Mouse (Mus musculus): ENCODE results near the gene St6galnac1. TPM values are rescaled to one million over a fixed set of nuclear protein-coding genes. Genes with fewer than 3 reads are reported as not detected.
"Not testable (repeated sequence)": the region's sequence is repeated elsewhere in the genome, so short reads cannot be mapped to it uniquely, and the experiment has no call there.

The St6galnac1 gene
- not detected in 2 replicates for polyA plus RNA-seq (2015; fragmentation: Nextera tagmentation; extraction: Ambion mirVana)

GRCm38 (mm10) chr11:116775407-116775806, at the start of gene St6galnac1:
St6galnac1 (minus strand) TSS chr11:116775507.
- Histone ChIP-seq H3K27me3 (replicated peaks; ENCODE audit: control insufficient read depth, insufficient read depth, low read length) (no peaks in the 10 kb centered on the region), H3K4me2 (ENCODE audit: low read length) (no peak within 1 kb of the TSS), H3K27ac (ENCODE audit: low read length) (no peak within 1 kb of the TSS), H3K9me3 (ENCODE audit: control insufficient read depth, low read length) (no peaks in the 10 kb centered on the region), H3K4me3 (replicated peaks; ENCODE audit: low read length) (no peak within 1 kb of the TSS), H3K4me1 (replicated peaks; ENCODE audit: control insufficient read depth, insufficient read depth, low read length) (no peaks in the 10 kb centered on the region), H3K36me3 (ENCODE audit: control insufficient read depth, insufficient read depth) (no peaks in the 10 kb centered on the region), H3K9ac (replicated peaks; ENCODE audit: low read depth, low read length) (no peak within 1 kb of the TSS)
- no peak for ATAC-seq
- WGBS = 91% methylated on average over 7 of the region's 7 CpGs

DNA sequence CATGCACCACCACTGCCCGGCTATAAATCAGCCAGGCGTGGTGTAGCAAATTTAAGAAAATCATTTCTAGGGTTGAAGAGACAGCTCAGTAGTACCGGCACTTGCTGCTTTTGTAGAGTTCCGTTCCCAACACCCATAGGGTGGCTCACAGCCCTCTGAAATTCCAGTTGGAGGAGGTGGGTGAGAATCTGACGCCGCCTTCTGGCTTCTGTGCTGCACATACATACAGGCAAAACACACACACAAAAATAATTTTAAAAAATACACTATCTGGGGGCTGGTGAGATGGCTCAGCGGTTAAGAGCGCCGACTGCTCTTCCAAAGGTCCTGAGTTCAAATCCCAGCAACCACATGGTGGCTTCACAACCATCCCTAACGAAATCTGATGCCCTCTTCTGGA, 48.6 kb upstream of the St6galnac1 start:
- 97% methylated on average over 10 of the region's 10 CpGs for WGBS

DNA sequence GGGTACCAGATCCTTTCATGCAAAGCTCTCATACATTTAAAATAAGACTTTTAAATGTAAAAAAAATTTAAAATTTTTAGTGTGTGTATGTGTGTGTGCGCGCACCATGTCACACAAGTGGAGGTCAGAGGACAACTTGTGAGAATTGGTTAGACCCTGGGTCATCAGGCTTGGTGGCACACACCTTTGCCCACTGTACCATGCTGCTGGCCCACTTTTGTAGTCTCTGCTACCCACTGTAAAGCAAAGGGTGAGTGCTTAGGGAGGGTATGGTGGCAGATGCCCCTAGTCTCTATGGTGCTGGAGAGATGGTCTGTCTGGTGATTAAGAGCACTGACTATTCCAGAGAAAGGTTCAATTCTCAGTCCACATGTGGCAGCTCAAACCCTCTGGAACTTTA, 47.9 kb upstream of the St6galnac1 start:
- no peak overlapping the region for H3K4me3 ChIP-seq (replicated peaks; ENCODE audit: low read length)
- no peak for ATAC-seq
- H3K27ac ChIP-seq (ENCODE audit: low read length) = no peak overlapping the region
- no peak overlapping the region for H3K4me2 ChIP-seq (ENCODE audit: low read length)
- H3K36me3 ChIP-seq (ENCODE audit: control insufficient read depth, insufficient read depth) = no peaks in the 10 kb centered on the region
- no peaks in the 10 kb centered on the region for H3K9me3 ChIP-seq (ENCODE audit: control insufficient read depth, low read length)
- H3K27me3 ChIP-seq (replicated peaks; ENCODE audit: control insufficient read depth, insufficient read depth, low read length) = no peaks in the 10 kb centered on the region
- peaks cover 16% of the 10 kb centered on the region for H3K4me1 ChIP-seq (replicated peaks; ENCODE audit: control insufficient read depth, insufficient read depth, low read length)
- no peak overlapping the region for H3K9ac ChIP-seq (replicated peaks; ENCODE audit: low read depth, low read length)
- 98% methylated on average over 2 of the region's 2 CpGs for WGBS

More for the DNA sequence above, 48.6 kb upstream of the St6galnac1 start:
- H3K9ac ChIP-seq (replicated peaks; ENCODE audit: low read depth, low read length); H3K9me3 ChIP-seq (ENCODE audit: control insufficient read depth, low read length); H3K27me3 ChIP-seq (replicated peaks; ENCODE audit: control insufficient read depth, insufficient read depth, low read length); H3K4me3 ChIP-seq (replicated peaks; ENCODE audit: low read length); ATAC-seq; H3K27ac ChIP-seq (ENCODE audit: low read length); H3K4me2 ChIP-seq (ENCODE audit: low read length); H3K36me3 ChIP-seq (ENCODE audit: control insufficient read depth, insufficient read depth): not testable (repeated sequence)
- H3K4me1 ChIP-seq (replicated peaks; ENCODE audit: control insufficient read depth, insufficient read depth, low read length) = peaks cover 18% of the 10 kb centered on the region

DNA sequence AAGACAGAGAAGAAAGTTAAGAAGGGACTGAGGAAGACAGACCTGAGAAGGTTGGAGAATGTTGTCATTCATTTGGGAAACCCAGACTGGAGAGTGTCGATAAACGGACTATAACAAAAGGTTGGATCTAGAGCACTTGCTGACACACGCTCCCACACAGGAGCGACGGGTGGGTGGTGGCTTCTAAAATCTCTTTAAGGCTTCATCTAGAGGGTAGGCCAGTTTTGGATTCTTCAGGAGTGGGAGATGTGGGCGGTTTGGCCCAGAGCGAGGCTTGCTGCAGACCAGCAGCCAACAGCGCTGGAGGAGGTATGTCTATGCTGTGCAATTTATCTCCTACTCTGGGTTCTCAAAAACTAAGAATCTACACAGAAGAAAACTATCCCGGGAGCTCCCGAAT, 47.3 kb upstream of the St6galnac1 start:
- Histone ChIP-seq H3K9ac (replicated peaks; ENCODE audit: low read depth, low read length) (no peak overlapping the region), H3K4me2 (ENCODE audit: low read length) (no peak overlapping the region), H3K36me3 (ENCODE audit: control insufficient read depth, insufficient read depth) (no peaks in the 10 kb centered on the region), H3K9me3 (ENCODE audit: control insufficient read depth, low read length) (no peaks in the 10 kb centered on the region), H3K4me3 (replicated peaks; ENCODE audit: low read length) (no peak overlapping the region), H3K27me3 (replicated peaks; ENCODE audit: control insufficient read depth, insufficient read depth, low read length) (no peaks in the 10 kb centered on the region), H3K4me1 (replicated peaks; ENCODE audit: control insufficient read depth, insufficient read depth, low read length) (peaks cover 10% of the 10 kb centered on the region), H3K27ac (ENCODE audit: low read length) (no peak overlapping the region)
- 92% methylated on average over 10 of the region's 10 CpGs for WGBS
- ATAC-seq = no peak

GRCm38 (mm10) chr11:116822215-116822614, 46.9 kb upstream of the St6galnac1 start:
- no peak overlapping the region for H3K4me2 ChIP-seq (ENCODE audit: low read length)
- WGBS = 64% methylated on average over 10 of the region's 10 CpGs
- H3K36me3 ChIP-seq (ENCODE audit: control insufficient read depth, insufficient read depth) = no peaks in the 10 kb centered on the region
- ATAC-seq = no peak
- no peak overlapping the region for H3K9ac ChIP-seq (replicated peaks; ENCODE audit: low read depth, low read length)
- peaks cover 8% of the 10 kb centered on the region for H3K4me1 ChIP-seq (replicated peaks; ENCODE audit: control insufficient read depth, insufficient read depth, low read length)
- H3K27me3 ChIP-seq (replicated peaks; ENCODE audit: control insufficient read depth, insufficient read depth, low read length) = no peaks in the 10 kb centered on the region
- H3K9me3 ChIP-seq (ENCODE audit: control insufficient read depth, low read length) = no peaks in the 10 kb centered on the region
- H3K27ac ChIP-seq (ENCODE audit: low read length) = no peak overlapping the region
- no peak overlapping the region for H3K4me3 ChIP-seq (replicated peaks; ENCODE audit: low read length)

GRCm38 (mm10) chr11:116821057-116821940, 46.0 kb upstream of the St6galnac1 start:
- Histone ChIP-seq H3K4me3 (replicated peaks; ENCODE audit: low read length) (no peak overlapping the region), H3K9me3 (ENCODE audit: control insufficient read depth, low read length) (no peaks in the 10 kb centered on the region), H3K36me3 (ENCODE audit: control insufficient read depth, insufficient read depth) (no peaks in the 10 kb centered on the region), H3K27me3 (replicated peaks; ENCODE audit: control insufficient read depth, insufficient read depth, low read length) (no peaks in the 10 kb centered on the region), H3K9ac (replicated peaks; ENCODE audit: low read depth, low read length) (no peak overlapping the region), H3K4me1 (replicated peaks; ENCODE audit: control insufficient read depth, insufficient read depth, low read length) (no peaks in the 10 kb centered on the region), H3K4me2 (ENCODE audit: low read length) (no peak overlapping the region), H3K27ac (ENCODE audit: low read length) (no peak overlapping the region)
- WGBS = 54% methylated on average over 13 of the region's 13 CpGs
- ATAC-seq = no peak

- WGBS = 74% methylated on average over 5 of the region's 5 CpGs
- Histone ChIP-seq H3K27ac (ENCODE audit: low read length) (no peak overlapping the region), H3K9me3 (ENCODE audit: control insufficient read depth, low read length) (no peaks in the 10 kb centered on the region), H3K36me3 (ENCODE audit: control insufficient read depth, insufficient read depth) (no peaks in the 10 kb centered on the region), H3K27me3 (replicated peaks; ENCODE audit: control insufficient read depth, insufficient read depth, low read length) (no peaks in the 10 kb centered on the region), H3K4me1 (replicated peaks; ENCODE audit: control insufficient read depth, insufficient read depth, low read length) (peaks cover 3% of the 10 kb centered on the region), H3K9ac (replicated peaks; ENCODE audit: low read depth, low read length) (no peak overlapping the region), H3K4me3 (replicated peaks; ENCODE audit: low read length) (no peak overlapping the region), H3K4me2 (ENCODE audit: low read length) (no peak overlapping the region)
- ATAC-seq = no peak
These were observed 44.8 kb upstream of the St6galnac1 start for GRCm38 (mm10) chr11:116819932-116820593.

DNA sequence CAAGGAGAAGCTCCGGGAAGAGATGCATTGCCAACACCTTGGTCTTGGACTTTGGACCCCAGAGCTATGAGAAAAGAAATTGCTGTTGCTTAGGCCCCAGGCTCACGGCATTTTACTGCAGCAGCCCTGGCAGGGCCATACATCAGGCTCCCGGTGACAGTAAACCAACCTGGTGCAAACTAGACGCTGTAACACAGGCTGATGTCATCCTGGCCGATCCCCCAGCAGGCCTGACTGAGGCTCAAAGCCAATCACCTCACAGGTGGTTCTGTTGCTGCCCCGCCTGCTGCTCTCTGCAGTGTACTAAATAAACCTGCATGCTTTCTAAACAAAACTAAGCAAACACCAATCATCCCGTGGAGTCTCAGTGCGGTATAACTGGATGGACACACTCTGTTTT, 43.4 kb upstream of the St6galnac1 start:
- Histone ChIP-seq H3K36me3 (ENCODE audit: control insufficient read depth, insufficient read depth) (no peaks in the 10 kb centered on the region), H3K9me3 (ENCODE audit: control insufficient read depth, low read length) (no peaks in the 10 kb centered on the region), H3K9ac (replicated peaks; ENCODE audit: low read depth, low read length) (no peak overlapping the region), H3K4me2 (ENCODE audit: low read length) (no peak overlapping the region), H3K27ac (ENCODE audit: low read length) (no peak overlapping the region), H3K4me3 (replicated peaks; ENCODE audit: low read length) (no peak overlapping the region), H3K4me1 (replicated peaks; ENCODE audit: control insufficient read depth, insufficient read depth, low read length) (peaks cover 17% of the 10 kb centered on the region), H3K27me3 (replicated peaks; ENCODE audit: control insufficient read depth, insufficient read depth, low read length) (no peaks in the 10 kb centered on the region)
- no peak for ATAC-seq
- 73% methylated on average over 8 of the region's 8 CpGs for WGBS

GRCm38 (mm10) chr11:116817567-116817966, 42.3 kb upstream of the St6galnac1 start:
- Histone ChIP-seq H3K36me3 (ENCODE audit: control insufficient read depth, insufficient read depth) (no peaks in the 10 kb centered on the region), H3K27me3 (replicated peaks; ENCODE audit: control insufficient read depth, insufficient read depth, low read length) (no peaks in the 10 kb centered on the region), H3K9me3 (ENCODE audit: control insufficient read depth, low read length) (no peaks in the 10 kb centered on the region), H3K9ac (replicated peaks; ENCODE audit: low read depth, low read length) (no peak overlapping the region), H3K4me3 (replicated peaks; ENCODE audit: low read length) (no peak overlapping the region), H3K27ac (ENCODE audit: low read length) (no peak overlapping the region), H3K4me2 (ENCODE audit: low read length) (no peak overlapping the region), H3K4me1 (replicated peaks; ENCODE audit: control insufficient read depth, insufficient read depth, low read length) (peaks cover 22% of the 10 kb centered on the region)
- ATAC-seq = no peak
- WGBS = 97% methylated on average over 5 of the region's 5 CpGs

Measured in forebrain, embryonic 16.5 days (tissue).